Mouse (Mus musculus): ENCODE measurements at regions not wholly inside any gene's neighbourhood (a gene's known extent, or its start where the extent isn't known, plus 50 kb on each side); places are given as distances from the start of the nearest gene placed in this dataset.

DNA sequence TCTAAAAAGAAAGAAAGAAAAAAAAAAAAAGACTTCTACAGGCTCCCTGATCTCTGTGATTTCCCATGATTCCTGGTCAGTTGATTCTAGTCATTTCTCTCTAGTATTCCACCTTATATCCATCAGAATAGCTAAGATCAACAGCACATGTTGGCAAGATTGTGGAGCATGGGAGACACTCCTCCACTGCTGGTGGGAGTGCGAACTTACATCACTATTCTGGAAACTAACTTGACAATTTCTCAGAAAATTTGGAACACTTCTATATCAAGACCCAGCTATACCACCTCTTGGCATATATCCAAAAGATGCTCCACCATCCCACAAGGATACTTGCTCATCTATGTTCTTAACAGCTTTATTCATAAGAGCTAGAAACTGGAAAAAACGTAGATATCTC, 3266.0 kb upstream of the Lrrc6 start:
- peak in 1 of 2 experiments; percentile 8 for DNase-seq (ENCODE audit: low spot score in 2 of 2)

DNA sequence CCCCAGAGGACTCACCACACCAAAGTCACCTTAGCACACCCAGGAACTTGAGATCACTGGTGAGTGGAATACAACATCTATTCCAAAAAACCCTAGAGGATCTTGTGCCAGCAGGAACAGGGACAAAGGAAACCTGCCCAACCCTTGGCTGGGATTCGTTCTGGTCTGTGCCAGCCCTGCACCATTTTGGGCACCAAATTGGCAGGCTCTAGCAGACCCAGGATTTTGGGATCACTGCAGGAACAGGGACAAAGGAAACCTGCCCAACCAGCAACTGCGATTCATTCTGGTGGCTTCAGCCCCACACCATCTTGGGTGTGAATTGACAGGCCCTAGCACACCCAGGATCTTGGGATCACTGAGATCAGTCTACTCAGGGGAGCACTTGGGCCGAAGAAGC, 3251.9 kb upstream of the Lrrc6 start:
- no peak for DNase-seq (ENCODE audit: low spot score in 2 of 2)

DNA sequence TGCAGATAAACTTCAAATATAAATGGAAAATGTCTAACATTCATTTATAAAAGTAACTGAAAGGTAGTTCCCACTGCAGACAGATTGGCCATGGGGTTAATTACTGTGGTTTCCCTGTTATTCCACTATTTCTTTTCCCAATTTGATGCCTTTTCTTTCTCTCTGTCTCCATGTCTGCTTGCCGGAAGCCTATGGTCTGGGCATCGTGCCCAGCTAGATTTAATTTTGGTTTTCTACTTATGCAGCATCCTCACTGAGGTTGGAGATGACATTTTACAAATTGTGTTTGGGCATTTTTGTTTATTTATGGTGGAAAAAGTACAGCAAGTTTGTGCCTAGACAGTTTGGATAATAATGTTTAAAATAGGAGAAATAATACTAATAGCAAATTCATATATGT, 3214.0 kb upstream of the Lrrc6 start:
- peak; percentile 73 to 76 for DNase-seq (ENCODE audit: low spot score in 2 of 2)

DNA sequence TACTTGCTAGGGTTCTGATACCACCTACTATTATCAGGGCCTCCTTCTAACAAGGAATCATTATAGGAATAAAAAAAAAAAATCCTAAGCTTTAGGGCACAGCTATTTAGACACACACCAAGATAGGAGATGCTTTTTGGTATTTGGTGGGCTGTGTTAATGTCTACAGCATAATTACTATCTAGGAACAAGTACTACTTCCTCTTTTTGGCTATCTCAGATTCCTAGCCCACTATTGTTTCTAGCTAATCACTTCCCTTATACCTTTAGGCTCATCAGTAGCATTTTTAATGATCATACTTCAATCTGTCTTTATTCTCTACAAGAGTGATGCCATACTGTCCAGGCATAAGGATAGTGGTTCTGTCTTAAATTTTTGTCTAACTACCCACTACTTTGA, 3213.2 kb upstream of the Lrrc6 start:
- no peak for DNase-seq (ENCODE audit: low spot score in 2 of 2)

- DNase-seq (ENCODE audit: low spot score in 2 of 2): peak; percentile 51 to 57
These were observed 3195.0 kb upstream of the Lrrc6 start for GRCm38 (mm10) chr15:69695639-69696205.

GRCm38 (mm10) chr15:69690501-69690900, 3189.8 kb upstream of the Lrrc6 start:
- DNase-seq (ENCODE audit: low spot score in 2 of 2): no peak

All from right cerebral cortex, adult 2 months (tissue).